Comparison of ENCODE assay signal across 12 mouse cellular contexts in genomic region chr12:86786149-86787019, GRCm38 (mm10). TPM values are rescaled to one million over a fixed set of nuclear protein-coding genes. Genes with fewer than 3 reads are reported as not detected.
DNase-seq lines count a peak whose midpoint lies in the region; ATAC-seq and TF ChIP-seq lines count a peak whose summit lies in the region.
"Had no signal": no experiment of that assay in that cellular context is flagged by ENCODE, and none has a peak within 500 bp of the region (broad histone marks: within the 10 kb centered on the region; RNA-seq: fewer than 3 reads in every experiment).

No protein-coding gene starts in this region.

- no peak overlapping the region for H3K4me3 ChIP-seq in neural tube, embryonic 12.5 days
- H3K4me3 ChIP-seq in hindbrain, embryonic 10.5 days: 0 out of 2 replicates have a peak overlapping the region, but pooled peaks have one; percentile 2
- H3K4me3 ChIP-seq in myocyte: no peak overlapping the region

- no peaks in the 10 kb centered on the region for H3K79me2 ChIP-seq in myocyte (ENCODE audit: control insufficient read depth, insufficient read depth)

- peaks cover 18% of the 10 kb centered on the region; the same call in 1 of the 2 replicates for H3K4me1 ChIP-seq in neural tube, embryonic 12.5 days
- H3K4me1 ChIP-seq in hindbrain, embryonic 10.5 days (replicated peaks): peaks cover 63% of the 10 kb centered on the region

- WGBS in neural tube, embryonic 12.5 days: 45% methylated on average over 12 of the region's 12 CpGs
- WGBS in hindbrain, embryonic 10.5 days: 33% methylated on average over 12 of the region's 12 CpGs

- H3K9ac ChIP-seq in neural tube, embryonic 12.5 days: no peak overlapping the region

- H3K27me3 ChIP-seq in neural tube, embryonic 12.5 days (replicated peaks): 0 out of 2 replicates have a peak, but pooled peaks cover 4% of the 10 kb centered on the region
- H3K27me3 ChIP-seq in hindbrain, embryonic 10.5 days (ENCODE audit: insufficient read depth, poor library complexity, severe bottlenecking): no peaks in the 10 kb centered on the region
- no peaks in the 10 kb centered on the region for H3K27me3 ChIP-seq in myocyte (ENCODE audit: control insufficient read depth, insufficient read depth, insufficient read length)

- no peaks in the 10 kb centered on the region for H3K9me3 ChIP-seq in neural tube, embryonic 12.5 days
- no peaks in the 10 kb centered on the region for H3K9me3 ChIP-seq in hindbrain, embryonic 10.5 days

- no peak overlapping the region for H3K4me2 ChIP-seq in neural tube, embryonic 12.5 days (replicated peaks)
- H3K4me2 ChIP-seq in myocyte (ENCODE audit: low read depth): peak overlapping the region; percentile 59

- no peak overlapping the region for H3K27ac ChIP-seq in neural tube, embryonic 12.5 days
- peak overlapping the region; percentile 86 for H3K27ac ChIP-seq in hindbrain, embryonic 10.5 days

- peak; percentile 43 for DNase-seq in cerebellum, adult 9-11 months
- no peak for DNase-seq in cerebellum, adult 11 months
- no peak for DNase-seq in neural tube, embryonic 10.5 days (ENCODE audit: extremely low spot score, low spot score)
- DNase-seq in hindbrain, embryonic 10.5 days (ENCODE audit: low spot score): peak; percentile 61
- DNase-seq in gastrocnemius, postnatal 10 days: no peak

- no peak for TF ChIP-seq POLR2A in myocyte (IDR thresholded peaks at IDR 0.05; ENCODE audit: insufficient read length, low read depth)

- H3K36me3 ChIP-seq in neural tube, embryonic 12.5 days: no peaks in the 10 kb centered on the region
- H3K36me3 ChIP-seq in hindbrain, embryonic 10.5 days: no peaks in the 10 kb centered on the region
- no peaks in the 10 kb centered on the region for H3K36me3 ChIP-seq in myocyte (ENCODE audit: control insufficient read depth, insufficient read depth)

- H3ac ChIP-seq in myocyte (ENCODE audit: control insufficient read depth, insufficient read length): no peak overlapping the region

- peak; percentile 65; the same call in 1 of the 2 replicates for ATAC-seq in neural tube, embryonic 12.5 days (ENCODE audit: low FRiP score, low read depth)
- no peak for ATAC-seq in CD4-positive, CD25-positive, alpha-beta regulatory T cell, adult 4 months
- ATAC-seq: activated CD4-positive, CD25-positive, alpha-beta regulatory T cell, adult 4 months had no signal

TF ChIP-seq in myocyte, 11 proteins besides CTCF, POLR2A, EP300 and RAD21:
- TF ChIP-seq SRF (IDR thresholded peaks at IDR 0.05; ENCODE audit: control insufficient read depth, insufficient read length, low read depth) (no peak), MYOG (IDR thresholded peaks at IDR 0.05; ENCODE audit: control insufficient read depth in 1 of 3, insufficient read depth in 1 of 3, insufficient read length in 2 of 3, low read depth in 2 of 3) (no peak), CEBPB (IDR thresholded peaks at IDR 0.05; ENCODE audit: insufficient read depth, poor library complexity, severe bottlenecking) (no peak), TCF12 (IDR thresholded peaks at IDR 0.05; ENCODE audit: insufficient read depth, poor library complexity, severe bottlenecking) (no peak), E2F4 (IDR thresholded peaks at IDR 0.05; ENCODE audit: insufficient read depth) (no peak), TCF3 (IDR thresholded peaks at IDR 0.05; ENCODE audit: insufficient read length, low read depth) (no peak)
TF ChIP-seq in myocyte: peak in this region for 0.

RNA-seq across cellular contexts. Expression of gene Lrrc74a, which starts 52.2 kb away (rescaled TPM):
- not detected in 2 replicates for polyA plus RNA-seq in neural tube, embryonic 12.5 days (2016; fragmentation: Nextera tagmentation; extraction: Ambion mirVana)
- polyA plus RNA-seq in hindbrain, embryonic 10.5 days (2016; fragmentation: Nextera tagmentation; extraction: Ambion mirVana): not detected in 2 replicates
- not detected for polyA plus RNA-seq in myocyte (2012; fragmentation: generic; extraction: Trizol)
- polyA plus RNA-seq in CD4-positive, CD25-positive, alpha-beta regulatory T cell, adult 4 months (2017; shearing (Covaris generic)): not detected
- not detected for total RNA-seq in gastrocnemius, postnatal 10 days (2021)
- total RNA-seq: heart, postnatal 14 days; left cerebral cortex, adult 8-10 months had no signal
- polyA plus RNA-seq: activated CD4-positive, CD25-positive, alpha-beta regulatory T cell, adult 4 months; small intestine, adult 2 months had no signal

Comparison
In these comparisons a context has a peak if more than half of its experiments do, and no peak if none do; other contexts are left out.
1. DNase-seq: peak in cerebellum, adult 9-11 months (single experiment) and hindbrain, embryonic 10.5 days (single experiment); none in cerebellum, adult 11 months (single experiment), neural tube, embryonic 10.5 days (single experiment) and gastrocnemius, postnatal 10 days (single experiment).